Comparison of ENCODE assay signal across 24 mouse cellular contexts in the genomic region with DNA sequence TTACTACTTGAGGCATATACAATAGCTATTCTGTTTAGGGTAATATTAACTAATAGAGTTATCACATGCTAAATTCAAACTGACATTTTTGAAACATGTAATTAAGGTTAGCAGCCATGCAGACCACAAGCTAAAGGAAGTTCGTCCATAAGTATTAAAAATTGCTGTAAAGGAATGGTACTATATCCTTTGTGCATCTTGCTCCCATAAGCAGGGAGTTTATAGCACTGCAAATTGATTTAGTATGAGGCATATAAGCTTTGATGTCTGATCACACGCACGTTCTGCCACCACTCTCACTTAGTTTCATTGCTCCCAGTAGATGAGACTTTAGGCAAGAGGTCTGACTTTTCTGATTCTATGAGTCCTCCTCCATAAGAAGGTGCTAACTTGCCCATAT.
DNase-seq lines count a peak whose midpoint lies in the region; ATAC-seq lines count a peak whose summit lies in the region.
"Had no signal": no experiment of that assay in that cellular context is flagged by ENCODE, and none has a peak within 500 bp of the region (broad histone marks: within the 10 kb centered on the region; RNA-seq: fewer than 3 reads in every experiment).

No protein-coding gene starts in this region.

- H3K4me2 ChIP-seq in limb, embryonic 11.5 days (ENCODE audit: low read depth, severe bottlenecking), result no peak overlapping the region
- H3K4me2 ChIP-seq in limb, embryonic 12.5 days, result no peak overlapping the region
- H3K4me2 ChIP-seq: embryonic facial prominence, embryonic 12.5 days; forebrain, embryonic 12.5 days had no signal

- H3K4me3 ChIP-seq in limb, embryonic 11.5 days (ENCODE audit: low read depth, low read length), result no peak overlapping the region
- no peak overlapping the region for H3K4me3 ChIP-seq in limb, embryonic 10.5 days
- H3K4me3 ChIP-seq in limb, embryonic 12.5 days (replicated peaks), result no peak overlapping the region
- H3K4me3 ChIP-seq: embryonic facial prominence, embryonic 10.5 days; embryonic facial prominence, embryonic 12.5 days; forebrain, embryonic 12.5 days had no signal

- H3K9me3 ChIP-seq in limb, embryonic 11.5 days (ENCODE audit: control insufficient read depth, low read length), result no peaks in the 10 kb centered on the region
- H3K9me3 ChIP-seq in limb, embryonic 10.5 days (replicated peaks), result no peaks in the 10 kb centered on the region
- H3K9me3 ChIP-seq in limb, embryonic 12.5 days, result no peaks in the 10 kb centered on the region
- H3K9me3 ChIP-seq: embryonic facial prominence, embryonic 10.5 days; embryonic facial prominence, embryonic 12.5 days; forebrain, embryonic 12.5 days had no signal

- H3K27ac ChIP-seq in limb, embryonic 11.5 days (replicated peaks; ENCODE audit: low read depth, low read length), result no peak overlapping the region
- no peak overlapping the region for H3K27ac ChIP-seq in limb, embryonic 10.5 days
- H3K27ac ChIP-seq in limb, embryonic 12.5 days, result no peak overlapping the region
- H3K27ac ChIP-seq: embryonic facial prominence, embryonic 10.5 days; embryonic facial prominence, embryonic 12.5 days; forebrain, embryonic 12.5 days had no signal

- DNase-seq in limb, embryonic 11.5 days (ENCODE audit: low spot score), result peak; percentile 22
- no peak for DNase-seq in limb, embryonic 10.5 days (ENCODE audit: low spot score)
- DNase-seq in forelimb bud, embryonic 11.5 days (ENCODE audit: low read depth, low spot score), result peak; percentile 57
- DNase-seq in ovary, postnatal 36 days (ENCODE audit: low spot score), result no peak
- DNase-seq: adrenal gland, adult 8-10 months; adrenal gland, postnatal 14 days; adrenal gland, postnatal 36 days; B cell, adult 2 months; cerebellum, adult 11-12 months; cerebellum, adult 2 months; cerebellum, adult 9-10 months; cerebellum, postnatal 10 days; cerebellum, postnatal 25 days had no signal

- H3K36me3 ChIP-seq in limb, embryonic 11.5 days (ENCODE audit: control insufficient read depth, insufficient read depth, low read length), result no peaks in the 10 kb centered on the region
- no peaks in the 10 kb centered on the region for H3K36me3 ChIP-seq in limb, embryonic 10.5 days
- no peaks in the 10 kb centered on the region for H3K36me3 ChIP-seq in limb, embryonic 12.5 days
- H3K36me3 ChIP-seq: embryonic facial prominence, embryonic 10.5 days; embryonic facial prominence, embryonic 12.5 days; forebrain, embryonic 12.5 days; G1E had no signal

- H3K4me1 ChIP-seq in limb, embryonic 11.5 days (ENCODE audit: control insufficient read depth, insufficient read depth, low read length), result 0 out of 2 replicates have a peak, but pooled peaks cover 2% of the 10 kb centered on the region
- no peaks in the 10 kb centered on the region; the same call in 1 of the 2 replicates for H3K4me1 ChIP-seq in limb, embryonic 10.5 days
- peaks cover 3% of the 10 kb centered on the region; the same call in 1 of the 2 replicates for H3K4me1 ChIP-seq in limb, embryonic 12.5 days (replicated peaks)
- H3K4me1 ChIP-seq: embryonic facial prominence, embryonic 10.5 days; forebrain, embryonic 12.5 days had no signal

- H3K9ac ChIP-seq in limb, embryonic 11.5 days (ENCODE audit: low read length), result no peak overlapping the region
- H3K9ac ChIP-seq in limb, embryonic 12.5 days (replicated peaks), result no peak overlapping the region
- H3K9ac ChIP-seq: embryonic facial prominence, embryonic 12.5 days; forebrain, embryonic 12.5 days had no signal

- 35% methylated on average over 3 of the region's 3 CpGs for WGBS in limb, embryonic 11.5 days
- WGBS in limb, embryonic 10.5 days, result 58% methylated on average over 3 of the region's 3 CpGs
- 30% methylated on average over 3 of the region's 3 CpGs for WGBS in limb, embryonic 12.5 days

- H3K27me3 ChIP-seq in limb, embryonic 11.5 days (ENCODE audit: control insufficient read depth, insufficient read depth, low read length), result no peaks in the 10 kb centered on the region
- H3K27me3 ChIP-seq in limb, embryonic 10.5 days (ENCODE audit: low read depth, poor library complexity, severe bottlenecking), result no peaks in the 10 kb centered on the region
- H3K27me3 ChIP-seq in limb, embryonic 12.5 days, result 0 out of 2 replicates have a peak, but pooled peaks cover under 1% of the 10 kb centered on the region
- H3K27me3 ChIP-seq: CH12.LX; embryonic facial prominence, embryonic 12.5 days; forebrain, embryonic 12.5 days; Patski had no signal

- peak; percentile 79 for ATAC-seq in limb, embryonic 11.5 days (ENCODE audit: insufficient number of reproducible peaks, low FRiP score, low TSS enrichment, low read depth)
- peak; percentile 37; the same call in 1 of the 2 replicates for ATAC-seq in limb, embryonic 12.5 days (ENCODE audit: insufficient number of reproducible peaks, insufficient read depth, low FRiP score, low TSS enrichment, low read depth)
- ATAC-seq: activated CD4-positive, CD25-positive, alpha-beta regulatory T cell, adult 4 months; CD4-positive, CD25-positive, alpha-beta regulatory T cell, adult 4 months; forebrain, embryonic 14.5 days; forebrain, embryonic 16.5 days; Patski had no signal

Comparison
In these comparisons a context has a peak if more than half of its experiments do, and no peak if none do; other contexts are left out.
1. DNase-seq: peak in limb, embryonic 11.5 days (single experiment) and forelimb bud, embryonic 11.5 days (single experiment); none in limb, embryonic 10.5 days (single experiment) and ovary, postnatal 36 days (single experiment).